Mouse (Mus musculus): ENCODE measurements at regions not wholly inside any gene's neighbourhood (a gene's known extent, or its start where the extent isn't known, plus 50 kb on each side); places are given as distances from the start of the nearest gene placed in this dataset.

DNA sequence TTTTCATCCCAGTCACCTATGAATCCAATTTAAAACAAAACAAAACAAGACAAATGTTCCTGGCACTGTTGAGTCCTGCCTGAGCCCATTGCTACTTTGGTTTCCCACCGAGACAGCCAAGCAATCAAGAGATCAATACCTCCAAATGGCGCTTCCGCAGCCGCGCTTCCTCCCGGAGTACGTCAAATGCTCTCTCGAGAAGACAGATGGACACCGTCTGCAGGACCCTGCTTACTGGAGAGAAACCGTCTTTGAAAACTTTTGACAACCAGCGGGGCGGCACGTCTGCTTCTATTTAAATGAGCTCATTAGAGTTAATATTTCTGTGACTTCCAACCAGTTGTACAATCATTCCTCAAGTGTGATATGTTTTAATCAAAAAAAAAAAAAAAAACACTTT lies 75.1 kb downstream of the Id4 start:
- no peak for TF ChIP-seq CTCF (conservative IDR thresholded peaks at IDR 0.05; ENCODE audit: insufficient read depth, insufficient read length, low read depth, low read length)
- TF ChIP-seq POLR2A (IDR thresholded peaks at IDR 0.05; ENCODE audit: low read depth, low read length): no peak
